Mouse (Mus musculus): Measurements from ENCODE around the gene C1qtnf4.

Gene C1qtnf4

DNA sequence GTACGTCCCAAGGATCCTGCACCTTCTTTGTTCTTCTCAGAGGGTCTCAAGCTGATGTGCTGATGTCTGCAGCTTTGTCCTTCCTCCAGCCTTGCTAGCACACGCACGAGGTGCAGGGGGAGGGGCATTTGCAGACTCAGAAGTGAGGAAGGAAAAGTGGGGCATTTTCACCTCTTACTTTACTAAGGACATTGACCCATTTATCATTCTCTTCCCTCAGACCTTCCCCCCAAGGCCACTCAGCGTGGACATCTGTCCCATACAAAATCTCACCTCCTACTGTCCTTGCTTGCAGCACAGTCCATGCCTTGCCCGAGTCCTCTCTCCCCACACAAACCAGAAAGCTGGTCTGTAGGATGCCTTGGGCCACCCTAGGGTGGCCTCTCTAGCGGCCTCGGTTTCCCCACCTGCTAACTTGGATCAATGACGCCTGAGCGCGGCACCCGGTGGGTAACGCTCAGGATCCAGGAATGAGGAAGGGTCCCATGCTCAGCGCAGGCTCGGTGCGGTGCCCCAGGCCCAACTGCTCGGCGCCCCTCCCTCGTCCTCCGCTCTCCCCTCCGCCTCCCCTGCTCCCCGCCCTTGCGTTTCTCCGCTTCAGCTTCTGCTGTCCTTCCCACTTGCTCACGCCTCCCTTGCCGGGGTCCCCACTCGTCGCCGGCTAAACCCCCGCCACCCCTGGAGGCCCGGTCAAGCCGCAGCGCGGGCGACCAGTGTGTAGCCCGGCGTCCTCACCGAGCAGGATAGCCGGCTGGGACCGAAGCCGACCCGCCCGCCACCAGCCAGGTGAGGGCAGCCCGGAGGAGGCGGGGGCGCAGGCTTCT lies at the start of gene C1qtnf4:
TSS of gene C1qtnf4 (plus strand) at position 643 of the 824 bp plus-strand sequence.
- DNase-seq (ENCODE audit: low read depth, low spot score) = peak; percentile 44

DNA sequence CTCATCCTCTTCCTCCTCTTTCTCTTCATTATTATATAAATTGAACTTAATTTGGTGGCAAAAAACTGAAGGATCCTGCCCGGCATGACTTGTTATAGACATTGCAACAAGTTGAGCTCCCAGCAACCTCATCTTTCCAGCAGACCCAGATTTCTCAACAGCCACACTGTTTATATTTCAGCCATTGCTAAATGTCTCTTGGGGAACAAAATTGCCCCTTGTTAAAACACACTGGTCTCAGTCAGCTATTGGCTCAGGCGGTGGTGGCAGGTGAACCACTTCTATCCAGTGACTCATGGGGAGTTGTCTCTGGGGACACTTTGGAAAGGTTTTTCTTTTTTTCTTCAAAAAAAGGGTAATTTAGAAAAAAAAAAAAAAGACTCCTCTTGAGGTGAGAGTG lies 47.0 kb upstream of the C1qtnf4 start:
- no peak for DNase-seq (ENCODE audit: low read depth, low spot score)

DNA sequence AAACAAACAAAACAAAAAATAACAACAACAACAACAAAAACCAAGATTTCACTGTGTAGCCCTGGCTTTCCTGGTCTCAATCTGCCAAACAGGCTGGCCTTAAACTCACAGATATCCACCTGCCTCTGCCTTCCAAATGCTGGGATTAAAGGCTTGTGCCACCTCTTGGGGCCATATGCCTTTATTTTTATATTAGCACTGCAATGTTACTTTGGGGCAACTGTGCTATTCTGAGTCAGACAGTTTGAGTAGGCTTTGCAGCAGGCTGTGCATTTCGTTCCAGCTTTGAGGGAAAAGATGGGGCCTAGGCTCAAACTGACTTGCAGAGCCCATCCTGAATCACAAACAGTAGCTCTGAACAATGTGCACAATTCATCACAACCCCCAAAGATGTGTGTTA lies 42.0 kb upstream of the C1qtnf4 start:
- no peak for DNase-seq (ENCODE audit: low read depth, low spot score)

DNA sequence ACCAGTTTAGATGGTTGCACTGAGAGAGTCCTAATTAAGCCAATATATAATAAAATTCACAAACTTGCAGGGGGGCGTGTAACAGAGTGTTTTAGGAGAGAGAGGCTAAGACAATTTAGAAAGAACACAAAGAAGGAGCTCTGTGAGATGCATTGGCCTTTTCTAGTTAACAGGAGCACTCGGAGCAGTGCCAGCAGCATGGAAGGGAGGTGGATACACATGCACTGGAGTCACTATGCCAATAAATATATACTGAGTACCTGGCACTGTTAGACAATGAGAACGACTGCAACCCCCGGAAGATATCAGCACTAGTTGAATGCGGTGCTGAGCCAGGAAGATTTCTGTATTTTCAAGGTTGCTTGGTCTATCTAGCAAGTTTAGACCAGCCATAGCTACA lies 41.4 kb upstream of the C1qtnf4 start:
- no peak for DNase-seq (ENCODE audit: low read depth, low spot score)

DNA sequence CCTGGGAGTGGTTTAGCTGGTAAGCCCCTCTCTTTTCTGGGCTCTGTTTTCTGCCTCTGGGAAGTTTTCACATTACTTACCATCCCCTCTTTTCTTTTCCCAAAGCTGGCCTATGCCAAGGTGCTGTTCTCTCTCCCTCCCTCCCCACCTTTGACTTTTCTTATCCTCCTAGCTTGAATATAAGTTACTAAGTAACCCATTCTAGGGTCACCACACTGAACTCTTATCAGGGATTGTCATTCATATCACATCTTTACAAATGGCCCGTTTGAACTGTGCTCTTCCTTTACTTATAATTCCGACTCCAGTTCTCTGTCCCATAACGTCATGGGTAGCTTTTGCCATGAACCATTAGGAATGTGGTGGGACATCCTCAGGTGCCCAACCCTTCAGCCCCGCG lies 40.4 kb upstream of the C1qtnf4 start:
- no peak for DNase-seq (ENCODE audit: low read depth, low spot score)

DNA sequence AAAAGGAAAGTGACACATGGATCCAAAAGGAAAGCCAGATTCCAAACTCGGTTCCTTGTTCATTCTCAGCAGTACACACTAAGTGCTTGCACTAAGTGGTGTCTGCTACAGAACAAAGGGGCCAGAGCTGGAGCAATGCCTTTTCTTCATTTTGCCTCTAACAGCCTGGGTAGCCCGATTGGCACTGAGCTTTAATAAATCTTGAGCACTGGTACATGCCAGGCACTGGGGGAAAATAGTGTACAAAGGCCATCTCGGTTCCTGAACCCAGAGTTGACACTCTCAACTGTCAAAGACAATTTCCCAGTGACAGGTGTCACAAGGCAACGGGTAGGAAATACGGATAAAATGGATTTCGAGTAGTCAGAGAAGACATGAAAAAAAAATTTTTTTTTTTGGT lies 39.5 kb upstream of the C1qtnf4 start:
- no peak for DNase-seq (ENCODE audit: low read depth, low spot score)

DNA sequence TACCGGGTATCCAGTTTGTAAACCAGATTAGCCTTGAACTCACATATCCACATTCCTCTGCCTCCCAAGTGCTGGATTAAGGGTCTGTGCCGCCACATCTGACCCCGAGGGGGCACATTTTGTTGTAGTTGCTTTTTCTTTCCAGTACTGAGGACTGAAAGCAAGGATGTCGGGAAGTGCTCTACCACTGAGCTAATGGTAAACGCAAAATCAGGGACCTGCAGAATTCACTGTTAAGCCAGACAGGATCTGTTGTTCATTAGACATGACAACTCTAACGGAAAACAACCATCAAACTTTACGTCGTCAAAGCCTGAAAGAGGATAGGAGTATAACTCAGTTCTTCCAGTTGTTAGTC lies 39.1 kb upstream of the C1qtnf4 start:
- DNase-seq (ENCODE audit: low read depth, low spot score) = no peak

DNA sequence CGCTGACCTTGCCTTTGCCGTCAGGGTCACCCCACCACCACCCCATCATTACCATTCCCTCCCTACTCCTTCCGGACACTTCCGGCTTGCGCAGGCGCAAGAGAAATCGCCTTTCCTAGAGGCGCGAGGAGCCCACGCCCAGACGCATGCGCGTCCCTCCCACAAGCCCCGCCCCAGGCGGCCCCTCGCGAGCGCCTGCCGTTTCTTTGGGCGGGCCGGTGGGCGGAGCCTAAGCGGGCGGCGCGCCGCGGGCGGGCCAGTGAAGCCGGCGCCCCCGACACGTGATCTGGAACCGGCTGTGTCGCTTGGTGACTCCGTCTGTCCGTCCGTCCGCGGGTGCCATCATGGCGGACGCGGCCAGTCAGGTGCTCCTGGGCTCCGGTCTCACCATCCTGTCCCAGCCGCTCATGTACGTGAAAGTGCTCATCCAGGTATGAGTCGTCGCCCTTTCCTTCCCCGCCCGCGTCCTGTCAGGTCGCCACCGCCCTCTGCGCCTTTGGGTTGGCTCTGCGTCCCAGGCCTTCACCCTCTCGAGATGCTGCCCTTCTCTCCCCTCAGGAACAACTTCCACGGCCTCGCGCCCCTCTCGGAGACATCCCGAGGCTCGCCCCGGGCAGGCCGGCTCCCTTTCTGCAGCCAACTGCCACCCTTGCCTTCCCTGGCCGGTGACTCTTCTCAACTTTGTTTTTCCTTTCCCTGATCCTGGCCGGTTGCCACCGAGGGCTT lies 38.5 kb upstream of the C1qtnf4 start, which contains the start of gene Mtch2:
TSS of gene Mtch2 (plus strand) at position 201 of the 726 bp plus-strand sequence.
- peak; percentile 99 for DNase-seq (ENCODE audit: low read depth, low spot score)

DNA sequence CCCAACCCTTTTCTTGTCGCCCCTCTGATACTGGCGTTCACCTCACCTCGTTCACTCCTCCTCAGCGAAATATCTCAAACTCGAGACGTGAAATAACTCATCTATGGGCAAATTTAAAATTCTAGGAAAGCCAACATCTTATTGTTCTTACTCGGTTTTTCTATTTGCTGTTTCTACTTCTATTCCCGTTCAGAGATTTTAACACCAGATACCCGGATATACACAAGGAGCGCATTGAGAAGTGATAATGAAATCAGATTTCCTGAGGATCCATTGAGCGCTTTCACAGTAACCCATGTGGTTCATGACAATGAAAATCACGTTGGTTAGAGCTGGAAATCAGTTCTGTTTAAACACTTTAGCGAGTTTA lies 38.0 kb upstream of the C1qtnf4 start:
- DNase-seq (ENCODE audit: low read depth, low spot score) = peak; percentile 11

DNA sequence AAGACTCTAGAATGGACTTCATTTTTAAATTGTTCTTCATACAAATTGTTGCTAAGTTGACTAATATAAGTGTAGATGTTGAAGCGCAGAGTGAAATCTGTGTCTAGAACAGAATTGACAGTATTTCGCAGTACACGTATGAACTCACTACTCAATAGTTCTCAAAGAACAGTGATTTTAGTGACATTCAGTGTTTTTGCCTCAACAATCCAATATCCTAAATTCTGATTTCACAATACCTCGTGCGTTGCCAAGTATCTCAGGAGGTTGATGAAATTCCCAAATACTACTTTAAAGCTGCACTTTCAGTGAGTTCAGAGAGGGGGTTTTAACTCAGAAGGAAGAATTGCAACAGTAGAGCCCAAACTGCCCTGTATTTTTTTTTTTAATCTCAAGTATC lies 37.3 kb upstream of the C1qtnf4 start:
- no peak for DNase-seq (ENCODE audit: low read depth, low spot score)

DNA sequence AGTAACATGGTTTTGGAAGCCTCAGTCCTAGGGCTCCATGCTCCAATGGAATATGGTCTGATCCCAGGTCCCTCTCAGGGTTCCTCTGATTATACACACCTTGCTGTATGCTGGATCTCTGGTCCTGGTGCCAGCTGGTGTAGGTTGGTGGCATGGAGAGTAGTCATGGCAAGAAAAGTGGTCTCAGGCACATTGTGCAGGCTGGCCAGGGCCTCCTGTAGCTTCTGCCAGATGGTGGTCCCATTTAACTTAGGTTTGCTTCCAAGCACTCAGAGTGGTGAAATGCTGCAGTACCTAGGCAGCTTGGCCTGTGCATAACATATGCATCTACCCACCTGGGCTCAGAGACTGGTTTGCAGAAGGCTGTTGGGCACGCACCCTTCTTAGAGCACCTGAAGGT lies 35.3 kb upstream of the C1qtnf4 start:
- no peak for DNase-seq (ENCODE audit: low read depth, low spot score)

DNA sequence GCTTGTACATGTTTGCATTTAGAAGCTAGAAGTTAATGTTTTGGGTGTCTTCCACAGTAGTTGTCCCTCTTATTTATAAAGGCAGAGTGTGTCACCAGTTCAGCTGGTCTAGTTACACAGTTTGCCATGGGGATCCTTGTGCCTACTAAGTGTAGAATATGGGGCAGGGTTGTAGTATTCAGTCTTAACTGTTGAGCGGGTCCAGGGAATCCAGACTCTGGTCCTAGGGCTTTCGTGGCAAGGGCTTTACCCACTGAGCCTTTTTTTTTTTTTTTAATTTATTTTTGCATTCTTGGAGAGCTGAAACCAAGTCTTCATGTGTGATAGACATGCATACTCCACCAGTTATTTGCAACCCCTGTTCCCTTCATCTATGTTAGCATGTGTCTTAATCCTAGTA lies 24.2 kb upstream of the C1qtnf4 start:
- no peak for DNase-seq (ENCODE audit: low read depth, low spot score)

DNA sequence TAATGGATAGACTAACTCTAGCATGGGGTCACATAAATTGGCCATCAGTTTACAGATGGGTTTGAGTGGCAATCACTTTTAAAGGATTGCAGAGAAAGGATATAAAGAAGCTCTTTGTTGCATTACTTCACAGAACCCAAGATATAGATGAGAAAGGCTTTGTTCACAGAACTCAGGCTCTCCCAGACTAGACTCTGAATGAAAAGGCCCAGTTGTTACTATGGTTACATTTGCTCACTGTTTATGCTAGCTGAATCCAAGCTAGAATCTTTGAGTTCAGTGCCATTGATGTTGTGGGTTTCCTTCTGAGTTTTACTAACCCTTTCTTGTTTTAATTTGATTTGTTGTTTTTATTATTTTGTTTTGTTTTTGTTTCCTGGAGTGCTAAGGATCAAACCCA lies 21.5 kb upstream of the C1qtnf4 start:
- no peak for DNase-seq (ENCODE audit: low read depth, low spot score)

DNA sequence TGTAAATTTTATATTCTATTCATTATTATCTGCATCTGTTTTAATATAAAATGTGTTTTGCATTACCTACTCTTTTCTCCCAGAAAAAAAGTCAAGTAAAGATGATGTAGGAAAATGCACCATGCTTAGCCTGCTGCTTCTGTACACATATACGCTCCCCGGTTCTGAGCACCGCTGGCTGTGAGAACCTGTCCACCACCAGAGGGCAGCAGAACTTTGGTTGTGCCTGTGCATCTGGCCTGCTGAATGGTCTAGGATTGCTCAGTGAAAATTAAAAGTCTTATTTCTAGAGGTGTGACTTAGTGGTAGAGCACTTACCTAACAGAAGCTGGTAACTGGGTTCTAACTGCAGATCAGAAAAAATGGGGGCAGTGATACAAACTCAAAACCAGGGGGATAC lies 19.1 kb upstream of the C1qtnf4 start:
- DNase-seq (ENCODE audit: low read depth, low spot score) = peak; percentile 79

DNA sequence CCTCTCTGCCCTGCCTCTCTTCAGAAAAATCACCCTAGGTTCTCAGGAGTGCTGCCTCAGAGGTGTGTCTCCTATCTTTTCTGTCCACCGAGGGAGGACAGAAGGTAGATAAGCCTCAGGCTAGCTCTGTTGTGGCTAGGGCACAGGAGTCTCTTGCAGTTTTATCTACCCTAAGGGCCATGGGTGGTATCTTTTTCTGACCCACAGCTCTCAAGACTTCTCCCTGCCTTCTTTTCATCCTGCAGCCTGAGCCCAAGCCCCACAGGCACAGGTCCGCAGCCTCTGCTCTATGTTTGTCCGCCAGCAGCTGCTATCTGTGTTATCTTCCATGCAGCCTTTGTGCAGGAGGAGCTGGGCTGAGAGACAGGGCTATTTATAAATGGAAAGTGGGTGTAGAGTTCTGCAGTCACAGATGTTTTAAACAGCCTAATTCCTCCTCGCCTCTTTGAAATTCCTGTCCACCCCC lies 15.5 kb upstream of the C1qtnf4 start:
- no peak for DNase-seq (ENCODE audit: low read depth, low spot score)

DNA sequence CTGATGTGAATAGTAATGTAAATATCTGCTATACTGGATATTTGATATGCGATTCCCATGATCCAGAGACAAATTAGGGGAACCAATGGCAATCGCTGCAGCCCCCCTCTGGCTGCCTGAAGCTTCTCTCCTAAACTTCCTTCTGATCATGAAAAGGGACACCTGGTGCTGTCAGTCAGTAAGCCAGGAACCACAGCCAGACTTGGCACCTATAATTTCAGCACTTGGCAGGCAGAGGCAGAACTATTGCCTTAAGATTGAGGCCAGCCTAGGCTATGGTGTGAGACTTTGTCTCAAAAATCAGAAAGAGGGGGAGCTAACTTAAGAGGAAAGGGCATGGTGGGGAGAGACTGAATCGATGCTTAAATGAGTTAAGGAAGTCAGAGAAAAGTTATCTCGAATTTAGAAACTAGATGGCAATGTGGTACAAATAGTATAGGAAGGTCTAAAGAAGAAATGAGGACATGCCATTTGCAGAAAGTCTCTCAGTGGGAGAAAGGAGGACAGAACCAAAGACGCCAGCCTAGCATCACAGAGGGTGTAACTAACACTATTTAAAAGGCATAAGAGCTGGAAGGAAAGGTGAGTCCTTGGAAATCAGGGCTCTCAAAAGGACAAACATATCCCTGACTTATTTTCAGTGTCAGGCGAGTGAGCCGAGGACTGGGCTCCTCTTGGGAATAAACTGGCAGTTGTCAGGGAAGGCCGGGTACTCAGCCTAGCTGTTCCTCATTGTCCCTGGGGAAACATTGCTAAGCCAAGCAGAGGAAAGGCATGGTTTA lies 14.3 kb upstream of the C1qtnf4 start:
- no peak for DNase-seq (ENCODE audit: low read depth, low spot score)

DNA sequence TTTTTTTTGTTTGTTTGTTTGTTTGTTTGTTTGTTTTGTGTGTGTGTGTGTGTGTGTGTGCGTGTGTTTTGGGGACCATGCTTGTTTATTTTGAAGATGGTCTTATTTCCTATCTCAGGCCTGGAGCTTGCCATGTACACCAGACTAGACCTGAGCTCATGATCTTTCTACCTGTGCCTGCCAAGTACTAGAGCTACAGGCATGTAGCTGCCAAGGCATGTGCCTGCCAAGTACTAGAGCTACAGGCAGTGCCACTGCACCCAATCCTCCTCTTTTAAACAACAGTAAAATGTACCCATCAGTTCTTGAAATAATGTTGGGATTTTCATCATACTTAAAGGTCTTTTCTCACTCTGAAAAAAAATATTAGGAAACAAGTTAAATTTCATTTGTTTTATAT lies 11.6 kb upstream of the C1qtnf4 start:
- DNase-seq (ENCODE audit: low read depth, low spot score) = no peak

DNA sequence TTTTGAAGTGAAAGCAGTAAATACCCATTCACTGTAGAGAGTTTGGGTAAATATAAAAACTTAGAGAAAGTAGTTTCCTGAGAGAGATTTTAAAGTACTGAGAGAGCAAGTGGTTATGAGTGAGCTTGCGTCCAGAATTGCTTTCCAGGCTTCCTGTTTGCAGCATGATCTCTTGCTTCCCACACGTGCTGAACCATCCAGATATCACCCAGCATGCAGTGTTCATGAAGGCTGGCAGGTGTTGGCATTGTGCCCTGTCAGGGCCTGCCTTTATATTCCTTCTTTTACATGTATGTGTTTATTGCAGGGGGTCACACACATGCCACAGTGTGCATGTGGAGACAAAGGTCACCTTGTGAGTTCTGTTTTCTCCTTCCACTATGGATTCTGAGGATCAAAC lies 10.4 kb upstream of the C1qtnf4 start:
- no peak for DNase-seq (ENCODE audit: low read depth, low spot score)

DNA sequence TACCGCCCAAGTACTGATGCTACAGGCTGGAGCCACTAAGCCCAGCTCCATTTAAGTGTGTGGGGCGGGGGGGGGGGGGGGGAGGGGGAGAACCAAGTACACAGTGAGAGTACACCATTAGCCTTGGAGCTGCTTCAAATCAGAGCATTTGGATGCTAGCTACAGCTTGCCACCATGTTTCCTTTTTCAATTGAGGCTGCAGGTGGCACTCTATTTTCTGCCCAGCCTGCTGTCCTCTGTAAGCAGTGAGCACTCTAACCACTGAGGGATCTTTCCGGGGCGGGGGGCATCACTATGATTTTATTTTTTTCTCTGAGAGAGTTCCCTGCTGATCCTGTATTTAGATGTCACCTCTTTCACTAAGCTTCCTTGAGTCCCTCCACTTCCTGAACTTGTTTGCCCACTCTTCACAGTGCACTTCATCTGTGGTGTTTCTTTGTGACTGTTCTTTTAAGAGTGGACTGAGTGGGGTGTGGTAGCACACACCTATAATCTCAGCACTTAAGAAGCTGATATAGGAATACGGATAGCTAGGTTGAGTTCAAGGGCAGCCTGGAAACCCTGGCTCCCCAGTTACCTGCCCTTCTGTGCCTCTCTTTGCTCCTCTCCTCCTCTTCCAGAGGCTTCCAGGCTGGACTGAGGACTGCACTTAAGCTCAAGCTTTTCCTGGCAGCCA lies 7.9 kb upstream of the C1qtnf4 start:
- no peak for DNase-seq (ENCODE audit: low read depth, low spot score)

DNA sequence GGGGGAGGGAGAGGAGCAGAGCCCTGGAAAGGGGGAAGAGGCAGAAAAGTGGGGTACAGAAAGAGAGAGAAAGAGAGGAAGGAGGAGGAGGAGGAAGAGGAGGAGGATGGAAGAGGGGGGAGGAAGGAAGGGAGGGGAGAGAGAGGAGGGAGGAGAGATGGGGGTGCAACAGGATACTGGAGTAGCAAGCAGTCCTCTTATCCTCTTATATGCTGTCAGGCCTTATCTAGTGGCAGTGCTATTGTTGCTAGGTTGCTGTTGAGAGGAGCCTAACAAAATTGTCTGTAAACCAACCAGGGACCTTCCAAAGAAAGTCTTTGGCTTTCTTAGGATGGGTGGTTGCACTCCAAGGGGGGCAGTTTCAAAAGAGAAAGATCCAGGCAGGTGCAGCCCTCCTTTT lies 6.2 kb upstream of the C1qtnf4 start:
- no peak for DNase-seq (ENCODE audit: low read depth, low spot score)

DNA sequence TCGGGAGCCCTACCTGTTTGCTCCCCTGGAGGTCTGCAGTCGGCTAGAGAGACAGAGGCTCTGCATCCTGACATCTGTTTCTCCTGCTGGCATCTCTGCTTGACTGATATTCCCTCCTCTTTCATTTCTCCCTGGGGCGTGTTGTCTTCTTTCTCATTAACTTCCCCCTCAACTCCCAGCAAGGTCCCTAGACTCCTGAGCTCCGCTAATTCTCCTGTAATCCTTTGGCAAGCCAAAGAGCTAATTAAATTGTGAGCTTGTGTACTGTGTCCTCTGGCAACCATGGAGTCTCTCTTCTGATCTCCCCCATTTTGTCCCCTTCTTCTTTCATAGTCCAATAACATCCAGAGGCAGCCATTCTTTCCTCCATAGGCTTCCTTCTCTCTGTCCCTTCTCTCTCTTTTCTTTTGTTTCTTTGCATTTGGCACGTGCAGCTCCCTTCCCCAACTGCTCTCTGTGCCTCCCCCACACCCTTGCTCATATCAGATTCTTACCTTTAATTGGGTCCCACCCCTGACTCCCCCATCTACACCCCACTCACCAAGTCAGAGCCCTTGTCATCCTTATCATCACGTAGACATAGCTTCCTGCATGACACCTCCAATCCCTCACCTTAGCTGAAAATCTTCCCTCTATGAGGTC lies 5.4 kb upstream of the C1qtnf4 start:
- no peak for DNase-seq (ENCODE audit: low read depth, low spot score)
